Mouse (Mus musculus): ENCODE results near the gene Tbx2.

GRCm38 (mm10) chr11:85846509-85846908 is 14.2 kb downstream of the Tbx2 start:
- TF ChIP-seq CTCF (IDR thresholded peaks at IDR 0.05 in 2 of 3, conservative IDR thresholded peaks at IDR 0.05 in 1 of 3; ENCODE audit: control insufficient read depth in 1 of 3, insufficient read depth in 1 of 3, low read depth in 2 of 3, low read length in 3 of 3, poor library complexity in 1 of 3, severe bottlenecking in 1 of 3) (no peak), TCF12 (IDR thresholded peaks at IDR 0.05; ENCODE audit: low read depth, low read length) (no peak), ZNF384 (IDR thresholded peaks at IDR 0.05; ENCODE audit: low read depth, low read length) (no peak)

All from MEL (cell line).